Mouse (Mus musculus) hindbrain, embryonic 11.5 days (tissue): ENCODE data around the gene Icam4. TPM values are rescaled to one million over a fixed set of nuclear protein-coding genes. Genes with fewer than 3 reads are reported as not detected.
A peak's percentile ranks its signal among the peaks of the same experiment; 100 is the strongest.

Experiments used
- ATAC-seq: fragments of 200-750 bp; cut with Nextera tagmentation; 2 replicates; pipeline ENCODE4 v1.8.0; 2017; ENCODE audit warnings: mild to moderate bottlenecking, moderate TSS enrichment, moderate library complexity; ENCODE audit not compliant: low FRiP score
- DNase-seq: peaks from one replicate; pipeline ENCODE4 v3.0.0-alpha.2; 2015; ENCODE audit warnings: low spot score
- H3K27ac ChIP-seq: fragments of 300-500 bp; sonication (generic); 2 replicates; pipeline ENCODE4 v1.5.1; 2014; ENCODE audit warnings: mild to moderate bottlenecking, low read depth, low read length
- H3K27me3 ChIP-seq: fragments of 300-500 bp; sonication (generic); 2 replicates; pipeline ENCODE4 v1.6.1; 2014; ENCODE audit warnings: mild to moderate bottlenecking, low read length, moderate library complexity, mixed read lengths; ENCODE audit not compliant: control insufficient read depth, insufficient read depth
- H3K36me3 ChIP-seq: fragments of 300-500 bp; sonication (generic); 2 replicates; pipeline ENCODE4 v1.6.1; 2014; ENCODE audit warnings: mild to moderate bottlenecking, low read length, moderate library complexity, mixed read lengths; ENCODE audit not compliant: control insufficient read depth, insufficient read depth
- H3K4me1 ChIP-seq: fragments of 300-500 bp; sonication (generic); replicated peaks from 2 replicates; pipeline ENCODE4 v1.6.1; 2014; ENCODE audit warnings: low read length, mixed read lengths; ENCODE audit not compliant: control insufficient read depth, insufficient read depth
- H3K4me2 ChIP-seq: fragments of 300-500 bp; sonication (generic); replicated peaks from 2 replicates; pipeline ENCODE4 v1.6.1; 2014; ENCODE audit warnings: mild to moderate bottlenecking, low read depth, low read length
- H3K4me3 ChIP-seq: fragments of 300-500 bp; sonication (generic); 2 replicates; pipeline ENCODE4 v1.5.1; 2014; ENCODE audit warnings: low read depth, low read length
- H3K9ac ChIP-seq: fragments of 300-500 bp; sonication (generic); 2 replicates; pipeline ENCODE4 v1.6.1; 2014; ENCODE audit warnings: low read depth, low read length
- H3K9me3 ChIP-seq: fragments of 300-500 bp; sonication (generic); 2 replicates; pipeline ENCODE4 v1.6.1; 2016; ENCODE audit warnings: low read length; ENCODE audit not compliant: control insufficient read depth
- WGBS: fragments of 180-500 bp; shearing (Covaris S2); extraction: QIAGEN DNeasy Blood & Tissue Kit; methylation state at CpG from one replicate; pipeline ENCODE4 v1.1.7; 2014; 5-methylcytosine and 5-hydroxymethylcytosine counted together
- polyA plus RNA-seq: library from polyadenylated mRNA; unstranded; fragments of >200 nt; fragmentation: Nextera tagmentation; extraction: Ambion mirVana; gene quantifications from 2 replicates; pipeline ENCODE4 v1.2.1, GENCODE M21; 2014

Icam4 gene
- polyA plus RNA-seq, 1 experiment from 2014 or later, result 5.7 TPM

DNA sequence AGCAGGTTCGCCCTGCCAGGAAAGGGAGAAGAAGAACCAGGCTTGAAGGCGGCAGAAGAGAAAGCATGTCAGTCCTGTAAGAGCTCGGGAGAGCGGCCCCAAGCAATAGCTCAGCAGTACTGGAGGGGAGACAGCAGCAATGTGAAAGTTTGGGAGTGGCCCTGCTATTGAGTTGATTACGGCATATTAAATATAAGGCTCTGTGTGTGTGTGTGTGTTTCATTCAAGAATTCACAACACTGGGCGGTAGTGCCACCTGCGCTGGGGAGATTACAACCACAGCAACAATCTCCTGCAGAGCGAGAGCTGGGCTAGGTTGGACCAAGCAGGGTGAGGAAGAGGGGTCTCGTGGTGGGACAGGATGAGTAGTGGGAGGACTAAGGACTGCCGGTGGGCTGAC, 22.4 kb downstream of the Icam4 start:
- Histone ChIP-seq H3K4me3 (no peak overlapping the region), H3K27ac (no peak overlapping the region), H3K4me1 (no peaks in the 10 kb centered on the region), H3K4me2 (no peak overlapping the region), H3K36me3 (no peaks in the 10 kb centered on the region), H3K9me3 (no peaks in the 10 kb centered on the region), H3K9ac (no peak overlapping the region), H3K27me3 (no peaks in the 10 kb centered on the region)
- DNase-seq (no peak), ATAC-seq (no peak)
- WGBS, result 73% methylated on average over 10 of the region's 10 CpGs

DNA sequence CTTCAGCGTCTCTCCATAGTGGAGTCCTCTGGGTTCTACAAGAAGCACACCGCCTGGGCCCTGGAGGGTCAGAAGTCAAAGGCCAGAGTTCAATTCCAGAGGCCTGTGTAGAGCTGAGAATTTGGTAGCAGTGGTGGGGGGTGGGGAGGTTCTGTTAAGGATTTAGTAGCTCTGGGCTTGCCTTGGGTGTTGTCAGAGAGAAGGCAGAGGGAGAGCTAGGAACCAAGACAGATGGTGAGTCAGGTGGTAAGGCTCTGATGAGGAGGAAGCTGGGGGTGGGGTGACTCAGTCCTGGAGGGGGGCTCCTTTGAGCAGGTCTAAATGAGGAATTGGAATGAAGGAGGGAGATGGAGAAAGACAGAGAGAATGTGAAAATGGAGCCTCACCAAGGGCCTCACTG, 33.8 kb downstream of the Icam4 start:
- H3K9ac ChIP-seq, result no peak overlapping the region
- ATAC-seq, result no peak
- DNase-seq, result no peak
- H3K27ac ChIP-seq, result no peak overlapping the region
- H3K36me3 ChIP-seq, result peaks cover 6% of the 10 kb centered on the region; the same call in 1 of the 2 replicates
- H3K4me3 ChIP-seq, result no peak overlapping the region
- H3K9me3 ChIP-seq, result no peaks in the 10 kb centered on the region
- no peak overlapping the region for H3K4me2 ChIP-seq
- 81% methylated on average over 2 of the region's 2 CpGs for WGBS
- H3K4me1 ChIP-seq, result no peaks in the 10 kb centered on the region
- H3K27me3 ChIP-seq, result no peaks in the 10 kb centered on the region

DNA sequence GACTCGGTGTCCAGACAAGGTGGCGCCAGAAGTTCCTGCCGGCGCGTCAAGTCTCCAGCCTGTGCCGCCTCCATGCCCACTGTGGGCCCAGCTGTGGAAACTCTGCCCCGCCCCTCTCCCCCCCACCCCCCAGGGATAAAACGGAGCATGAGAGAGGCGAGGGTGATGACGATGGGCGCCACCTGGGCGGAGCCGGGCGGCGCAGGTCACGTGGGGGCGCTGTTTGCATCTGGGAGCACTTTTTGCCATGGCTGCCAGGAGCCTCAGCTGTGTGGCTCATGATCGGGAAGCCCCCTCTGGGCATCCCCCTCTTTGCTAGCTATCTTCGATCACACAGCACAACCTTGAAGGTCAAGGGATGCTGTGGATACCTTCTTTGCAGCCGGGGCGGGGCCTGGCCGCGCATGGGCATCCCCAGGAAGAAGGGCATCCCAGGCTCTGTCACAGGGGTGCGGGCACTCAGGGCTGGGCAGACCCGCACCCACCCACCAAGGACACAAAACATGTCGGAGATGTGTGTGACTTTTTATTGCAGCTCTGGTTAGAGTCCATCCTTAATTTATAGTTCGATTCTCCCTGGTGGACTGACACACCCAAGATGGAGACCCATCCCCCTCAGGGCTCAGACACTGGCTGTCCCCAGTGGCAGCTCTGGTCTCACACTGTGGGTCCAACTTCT, 38.0 kb downstream of the Icam4 start, which contains the start of gene Zglp1:
TSS of gene Zglp1 (minus strand) at position 88 of the 679 bp plus-strand sequence.
- H3K9ac ChIP-seq, result no peak within 1 kb of the TSS
- no peaks in the 10 kb centered on the region for H3K9me3 ChIP-seq
- H3K36me3 ChIP-seq, result peaks cover 6% of the 10 kb centered on the region; the same call in 1 of the 2 replicates
- no peaks in the 10 kb centered on the region for H3K27me3 ChIP-seq
- ATAC-seq (no peak), DNase-seq (no peak)
- no peak within 1 kb of the TSS for H3K27ac ChIP-seq
- WGBS, result 86% methylated on average over 25 of the region's 27 CpGs
- no peak within 1 kb of the TSS for H3K4me3 ChIP-seq
- H3K4me2 ChIP-seq, result no peak within 1 kb of the TSS
- no peaks in the 10 kb centered on the region for H3K4me1 ChIP-seq

DNA sequence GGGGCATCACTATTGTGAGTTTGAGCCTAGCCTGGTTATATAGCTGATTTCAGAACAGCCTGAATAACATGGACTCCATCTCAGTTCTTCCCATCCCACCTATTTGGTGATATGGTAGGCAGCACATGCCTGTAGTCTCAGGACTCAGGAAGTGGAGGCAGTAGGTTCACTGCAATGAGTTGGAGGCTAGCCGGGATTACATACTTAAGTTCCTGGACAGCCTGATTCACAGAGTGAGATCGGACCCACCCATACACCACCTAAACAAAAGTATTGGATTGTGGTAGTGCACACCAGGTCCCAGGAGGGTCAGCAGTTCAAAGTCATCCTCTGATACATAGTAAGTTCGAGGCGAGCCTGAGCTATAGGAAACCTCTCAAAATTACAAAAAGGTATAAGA, 43.5 kb downstream of the Icam4 start:
- WGBS, result 20% methylated on average over 4 of the region's 4 CpGs
- H3K9ac ChIP-seq, result peak overlapping the region; percentile 74

DNA sequence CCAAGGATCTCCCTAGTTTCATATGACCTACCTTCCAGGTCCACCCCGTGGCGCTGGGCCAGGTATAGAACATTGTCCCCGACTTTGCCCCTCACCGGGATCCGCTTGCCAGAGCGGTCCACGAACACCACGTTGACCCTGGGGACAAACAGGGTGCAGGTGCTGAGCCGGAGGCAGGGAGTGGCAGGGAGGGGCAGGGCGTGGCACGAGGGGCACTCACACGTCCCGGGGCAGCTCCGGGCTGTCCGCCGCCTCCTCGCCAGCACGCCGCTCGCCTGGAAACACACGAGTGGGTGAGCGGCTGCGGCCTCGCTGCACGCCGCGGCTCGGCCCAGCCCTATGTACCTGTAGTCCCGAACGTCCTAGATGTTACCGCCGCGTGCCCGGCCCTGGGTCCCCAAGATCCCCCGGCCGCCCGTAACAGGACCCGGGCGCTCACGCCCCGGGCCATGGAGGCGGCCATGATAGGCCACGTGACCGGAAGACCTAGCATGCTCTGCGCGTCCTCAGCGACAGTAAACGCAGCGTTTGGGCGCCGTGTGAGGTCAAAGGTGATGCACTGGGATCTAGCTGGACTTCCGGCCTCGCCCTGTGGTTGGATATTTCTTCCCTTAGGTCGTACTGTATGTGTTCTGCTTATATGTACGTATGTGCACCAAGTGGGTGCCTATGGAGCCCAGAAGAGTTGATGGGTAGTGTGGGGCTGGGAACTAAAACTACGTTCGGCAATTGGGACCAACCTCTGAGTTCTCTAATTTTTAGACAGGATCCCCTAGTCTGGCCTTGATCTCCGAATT, 44.1 kb downstream of the Icam4 start, which contains the start of the genes Gm49373 and Fdx1l:
TSS of gene Gm49373 (minus strand) at position 53 of the 797 bp plus-strand sequence.
TSS of gene Fdx1l (minus strand) at position 571 of the 797 bp plus-strand sequence.
- ATAC-seq (peak; percentile 95), DNase-seq (peak; percentile 90)
- Histone ChIP-seq H3K36me3 (peaks cover 13% of the 10 kb centered on the region), H3K27ac (no peak within 1 kb of the TSS), H3K9me3 (no peaks in the 10 kb centered on the region), H3K27me3 (no peaks in the 10 kb centered on the region), H3K4me3 (peak within 1 kb of the TSS; percentile 82), H3K4me1 (no peaks in the 10 kb centered on the region), H3K4me2 (peak within 1 kb of the TSS; percentile 80), H3K9ac (peak within 1 kb of the TSS; percentile 74)
- 4% methylated on average over 49 of the region's 58 CpGs for WGBS

More for the DNA sequence above, 43.5 kb downstream of the Icam4 start:
- Histone ChIP-seq H3K27ac (no peak overlapping the region), H3K4me2 (peak overlapping the region; percentile 80), H3K4me1 (no peaks in the 10 kb centered on the region), H3K4me3 (peak overlapping the region; percentile 82), H3K9me3 (no peaks in the 10 kb centered on the region), H3K36me3 (peaks cover 13% of the 10 kb centered on the region), H3K27me3 (no peaks in the 10 kb centered on the region)
- DNase-seq, result no peak
- ATAC-seq, result no peak; the same call in 1 of the 2 replicates

DNA sequence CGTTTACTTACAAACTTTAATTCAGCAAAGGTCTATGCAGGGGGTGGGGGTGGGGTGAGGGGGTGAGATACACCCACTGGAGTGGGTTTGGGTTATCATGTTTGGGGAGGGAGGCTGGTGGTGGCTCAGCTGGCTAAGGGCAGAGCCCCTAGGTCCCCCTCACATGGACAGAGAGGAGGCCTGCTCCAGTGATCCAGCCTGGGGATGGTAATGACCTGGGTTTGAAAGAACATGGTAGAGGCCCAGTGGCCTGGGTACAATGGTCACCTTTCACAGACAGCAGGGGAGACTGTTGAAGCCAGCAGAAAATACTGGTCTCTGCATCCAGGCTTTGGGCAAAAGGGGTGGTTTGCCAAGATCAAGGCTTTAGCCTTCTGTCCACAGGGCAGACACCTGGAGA, 45.0 kb downstream of the Icam4 start:
- H3K4me1 ChIP-seq, result no peaks in the 10 kb centered on the region
- H3K36me3 ChIP-seq, result peaks cover 18% of the 10 kb centered on the region
- no peak overlapping the region for H3K4me2 ChIP-seq
- ATAC-seq, result no peak
- DNase-seq, result no peak
- no peak overlapping the region for H3K27ac ChIP-seq
- H3K4me3 ChIP-seq, result no peak overlapping the region
- no peak overlapping the region for H3K9ac ChIP-seq
- WGBS, result 84% methylated on average over 1 of the region's 1 CpGs
- H3K9me3 ChIP-seq, result no peaks in the 10 kb centered on the region
- H3K27me3 ChIP-seq, result no peaks in the 10 kb centered on the region

DNA sequence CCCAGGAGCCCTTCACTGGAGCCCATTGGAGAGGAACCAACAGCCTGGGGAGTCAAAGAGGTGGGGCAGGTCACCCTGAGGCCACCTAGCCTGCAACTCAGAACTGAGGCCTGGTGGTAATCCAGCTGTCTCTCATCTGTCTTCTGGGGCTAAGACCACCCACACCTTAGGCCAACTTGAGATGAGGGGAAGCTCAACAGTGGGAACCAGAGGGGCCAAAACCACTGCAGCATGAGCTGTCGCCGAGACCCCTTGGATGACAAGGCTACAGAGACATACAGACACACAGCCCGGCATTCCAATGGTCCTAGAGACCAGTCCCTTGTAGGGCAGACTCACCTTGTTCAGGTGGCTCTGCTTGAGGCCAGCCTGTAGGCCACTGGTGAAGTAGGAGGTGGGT, 46.5 kb downstream of the Icam4 start:
- Histone ChIP-seq H3K9me3 (no peaks in the 10 kb centered on the region), H3K36me3 (peaks cover 26% of the 10 kb centered on the region), H3K27me3 (no peaks in the 10 kb centered on the region), H3K4me1 (no peaks in the 10 kb centered on the region), H3K4me2 (no peak overlapping the region), H3K4me3 (no peak overlapping the region), H3K27ac (no peak overlapping the region), H3K9ac (no peak overlapping the region)
- WGBS, result 86% methylated on average over 3 of the region's 3 CpGs
- no peak for DNase-seq
- no peak for ATAC-seq
